Mouse (Mus musculus): ENCODE measurements around the gene Senp1.

GRCm38 (mm10) chr15:98111791-98112190 is 18.2 kb upstream of the Senp1 start:
- no peak for TF ChIP-seq CTCF (IDR thresholded peaks at IDR 0.05; ENCODE audit: low read depth, low read length)
- no peak for TF ChIP-seq GATA1 (IDR thresholded peaks at IDR 0.05; ENCODE audit: borderline replicate concordance, low read length)
- TF ChIP-seq POLR2AphosphoS5 (IDR thresholded peaks at IDR 0.05; ENCODE audit: insufficient replicate concordance, low read depth, low read length) = no peak
- no peak for TF ChIP-seq GATA2 (IDR thresholded peaks at IDR 0.05; ENCODE audit: borderline replicate concordance, low read depth, low read length)
